Comparison of ENCODE assay signal across 8 mouse cellular contexts in genomic region chr9:65293973-65294715, GRCm38 (mm10). TPM values are rescaled to one million over a fixed set of nuclear protein-coding genes. Genes with fewer than 3 reads are reported as not detected.
DNase-seq lines count a peak whose midpoint lies in the region; ATAC-seq lines count a peak whose summit lies in the region.

Gene Clpx, plus strand, starts transcription at chr9:65294260.

- under 1% methylated on average over 71 of the region's 71 CpGs for WGBS in hindbrain, embryonic 16.5 days
- WGBS in macrophage (ENCODE audit: missing documents): under 1% methylated on average over 68 of the region's 71 CpGs

- H3K79me2 ChIP-seq in macrophage (ENCODE audit: inconsistent target): peaks cover 49% of the 10 kb centered on the region

- H3K27ac ChIP-seq in hindbrain, embryonic 16.5 days (ENCODE audit: low read depth, low read length): peak within 1 kb of the TSS; percentile 88
- peak within 1 kb of the TSS; percentile 75 for H3K27ac ChIP-seq in macrophage

- peak; percentile 93 for DNase-seq in WW6 (ENCODE audit: low read depth, low spot score)
- DNase-seq in cerebellum, postnatal 4 days (ENCODE audit: low spot score in 2 of 2): peak; percentile 95 to 98
- peak; percentile 98 for DNase-seq in gastrocnemius, adult 18-20 months (ENCODE audit: low spot score)
- DNase-seq in left cerebral cortex, adult 18-20 months (ENCODE audit: low spot score in 2 of 2): peak; percentile 97 to 98
- peak; percentile 98 for DNase-seq in right cerebral cortex, adult 18-20 months
- DNase-seq in urinary bladder, postnatal 10 days (ENCODE audit: low spot score): peak; percentile 93

- H3K4me1 ChIP-seq in hindbrain, embryonic 16.5 days (ENCODE audit: control insufficient read depth, insufficient read depth, low read depth, low read length): peaks cover 14% of the 10 kb centered on the region

- H3K9ac ChIP-seq in hindbrain, embryonic 16.5 days (ENCODE audit: low read depth, low read length): peak within 1 kb of the TSS; percentile 94

- ATAC-seq in hindbrain, embryonic 16.5 days: peak; percentile 95

- no peaks in the 10 kb centered on the region for H3K9me3 ChIP-seq in hindbrain, embryonic 16.5 days (ENCODE audit: control insufficient read depth, low read length)

- peak within 1 kb of the TSS; percentile 94 for H3K4me3 ChIP-seq in hindbrain, embryonic 16.5 days (ENCODE audit: low read length)
- H3K4me3 ChIP-seq in macrophage (ENCODE audit: inconsistent target): peak within 1 kb of the TSS; percentile 96

- peaks cover 6% of the 10 kb centered on the region for H3K36me3 ChIP-seq in hindbrain, embryonic 16.5 days (ENCODE audit: control insufficient read depth, insufficient read depth, low read length)
- H3K36me3 ChIP-seq in macrophage (ENCODE audit: inconsistent target): peaks cover 4% of the 10 kb centered on the region; the same call in 1 of the 2 replicates

- H3K4me2 ChIP-seq in hindbrain, embryonic 16.5 days (ENCODE audit: low read length): peak within 1 kb of the TSS; percentile 92

- H3K27me3 ChIP-seq in hindbrain, embryonic 16.5 days (replicated peaks; ENCODE audit: control insufficient read depth, insufficient read depth, low read length): no peaks in the 10 kb centered on the region

RNA-seq across cellular contexts. Expression of gene Clpx, which starts in this region (rescaled TPM):
- 10 to 100 TPM; 61.6 to 63.1 TPM for total RNA-seq in gastrocnemius, adult 18-20 months (2021)
- polyA plus RNA-seq in hindbrain, embryonic 16.5 days (2015; fragmentation: Nextera tagmentation; extraction: Ambion mirVana): 37.2 and 41.6 TPM in 2 replicates
- total RNA-seq in left cerebral cortex, adult 18-20 months (2021): 10 to 100 TPM; 29.0 to 29.1 TPM
- total RNA-seq in macrophage (2018; cell fraction: chromatin; rRNA removed): 10 to 100 TPM; 15.6 to 54.9 (median 32.0) TPM
- 10 to 100 TPM; 13.4 to 26.7 (median 21.4) TPM for total RNA-seq in macrophage (2018; cell fraction: cytosol; rRNA removed)
- total RNA-seq in macrophage (2018; cell fraction: nucleus; rRNA removed): 10 to 100 TPM; 16.6 to 48.0 (median 24.4) TPM
- 23.2 to 25.3 TPM (median 25.2 TPM) in 3 replicates for polyA plus RNA-seq in macrophage (2018)

Comparison
In these comparisons a context has a peak if more than half of its experiments do, and no peak if none do; other contexts are left out.
1. Peak in every context shown above with its lines: DNase-seq, ATAC-seq, H3K4me3 ChIP-seq and H3K27ac ChIP-seq.